Mouse (Mus musculus): ENCODE data around the gene Cpsf4.
A peak's percentile ranks its signal among the peaks of the same experiment; 100 is the strongest.
"Not testable (repeated sequence)": the region's sequence is repeated elsewhere in the genome, so short reads cannot be mapped to it uniquely, and the experiment has no call there.

The Cpsf4 gene

DNA sequence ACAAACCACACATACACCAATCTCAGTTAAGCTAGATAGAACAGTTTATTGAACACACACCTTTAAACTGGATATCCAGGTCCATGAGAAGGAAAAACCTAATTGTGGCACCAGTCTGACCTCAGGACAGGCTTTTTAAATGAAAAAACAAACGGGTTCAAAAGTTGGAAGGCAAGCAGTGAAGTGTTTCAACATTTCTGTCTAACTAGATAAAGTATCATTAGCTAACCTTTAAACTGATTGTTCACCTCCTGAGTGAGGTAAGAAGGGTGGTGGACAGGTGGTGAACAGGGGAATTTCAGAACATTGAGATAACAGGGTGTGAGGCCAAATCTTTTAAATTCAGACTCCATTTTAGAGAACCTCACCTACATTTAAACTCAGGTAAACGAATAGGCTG is 59.4 kb downstream of the Cpsf4 start:
- no peak for DNase-seq (ENCODE audit: low read depth)

- not testable (repeated sequence) for DNase-seq (ENCODE audit: low read depth)
These were observed 62.3 kb downstream of the Cpsf4 start for GRCm38 (mm10) chr5:145229283-145229682.

GRCm38 (mm10) chr5:145230641-145231040 is 63.6 kb downstream of the Cpsf4 start:
- no peak for DNase-seq (ENCODE audit: low read depth)

- peak; percentile 98 for DNase-seq (ENCODE audit: low read depth)
These were observed 64.4 kb downstream of the Cpsf4 start, which contains the start of gene Zfp655 for GRCm38 (mm10) chr5:145231367-145231871. TSS of gene Zfp655 (plus strand) at chr5:145231715.

Measured in induced T-regulatory cell, adult 2 months (primary cell).